Mouse (Mus musculus): ENCODE data around the gene Cadm4.
A peak's percentile ranks its signal among the peaks of the same experiment; 100 is the strongest.

DNA sequence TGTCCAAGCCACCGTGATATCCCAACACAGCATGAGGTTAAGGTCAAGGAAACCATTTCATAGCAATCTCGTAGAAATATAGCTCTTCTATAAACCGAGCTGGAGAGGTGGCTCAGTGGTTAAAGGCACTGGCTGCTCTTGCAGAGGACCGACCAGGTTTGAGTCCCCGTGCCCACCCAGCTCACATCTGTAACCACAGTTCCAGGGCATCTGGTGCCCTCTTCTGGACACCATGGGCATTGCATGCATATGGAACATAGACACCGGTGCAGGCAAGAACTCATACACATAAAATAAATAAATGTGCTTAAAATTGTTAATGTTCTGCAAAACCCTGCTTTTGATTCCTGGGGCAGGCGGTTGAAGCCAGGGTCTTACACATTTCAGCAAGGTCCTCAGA is 8.9 kb upstream of the Cadm4 start:
- TF ChIP-seq POLR2A (IDR thresholded peaks at IDR 0.05; ENCODE audit: low read depth, low read length) (no peak), CHD1 (IDR thresholded peaks at IDR 0.05; ENCODE audit: low read depth, low read length) (no peak), USF2 (conservative IDR thresholded peaks at IDR 0.05; ENCODE audit: low read depth, low read length) (no peak), CTCF (conservative IDR thresholded peaks at IDR 0.05 in 1 of 2, IDR thresholded peaks at IDR 0.05 in 1 of 2; ENCODE audit: low read depth in 2 of 2, low read length in 2 of 2) (peak; percentile 62 to 80), E2F4 (IDR thresholded peaks at IDR 0.05; ENCODE audit: insufficient replicate concordance, low read depth, low read length) (no peak), ETS1 (conservative IDR thresholded peaks at IDR 0.05; ENCODE audit: low read depth, low read length) (no peak), UBTF (IDR thresholded peaks at IDR 0.05; ENCODE audit: low read depth, low read length) (no peak)
